Mouse (Mus musculus) neural tube, embryonic 11.5 days (tissue): Measurements from ENCODE around the gene Wasf1. TPM values are rescaled to one million over a fixed set of nuclear protein-coding genes. Genes with fewer than 3 reads are reported as not detected.

Experiments used
- ATAC-seq: fragments of 200-750 bp; cut with Nextera tagmentation; 2 replicates; pipeline ENCODE4 v1.8.0; 2017; ENCODE audit warnings: moderate number of reproducible peaks, mild to moderate bottlenecking, moderate TSS enrichment, moderate library complexity; ENCODE audit not compliant: insufficient read depth, low FRiP score, low TSS enrichment
- DNase-seq: peaks from one replicate; pipeline ENCODE4 v3.0.0-alpha.2; 2015; ENCODE audit warnings: low spot score
- H3K27ac ChIP-seq: fragments of 300-500 bp; sonication (generic); 2 replicates; pipeline ENCODE4 v1.5.1; 2014; ENCODE audit warnings: low read depth, mild to moderate bottlenecking, low read length
- H3K27me3 ChIP-seq: fragments of 300-500 bp; sonication (generic); 2 replicates; pipeline ENCODE4 v1.6.1; 2014; ENCODE audit warnings: mild to moderate bottlenecking, low read length, mixed read lengths; ENCODE audit not compliant: control insufficient read depth, insufficient read depth
- H3K36me3 ChIP-seq: fragments of 300-500 bp; sonication (generic); 2 replicates; pipeline ENCODE4 v1.6.1; 2014; ENCODE audit warnings: mild to moderate bottlenecking, low read length, moderate library complexity, mixed read lengths; ENCODE audit not compliant: control insufficient read depth, insufficient read depth
- H3K4me1 ChIP-seq: fragments of 300-500 bp; sonication (generic); 2 replicates; pipeline ENCODE4 v1.6.1; 2014; ENCODE audit warnings: low read length, mixed read lengths; ENCODE audit not compliant: control insufficient read depth, insufficient read depth
- H3K4me2 ChIP-seq: fragments of 300-500 bp; sonication (generic); 2 replicates; pipeline ENCODE4 v1.6.1; 2014; ENCODE audit warnings: low read depth, mild to moderate bottlenecking, moderate library complexity
- H3K4me3 ChIP-seq: fragments of 300-500 bp; sonication (generic); 2 replicates; pipeline ENCODE4 v1.5.1; 2014; ENCODE audit warnings: low read depth, low read length
- H3K9ac ChIP-seq: fragments of 300-500 bp; sonication (generic); 2 replicates; pipeline ENCODE4 v1.6.1; 2014; ENCODE audit warnings: mild to moderate bottlenecking, low read length
- H3K9me3 ChIP-seq: fragments of 300-500 bp; sonication (generic); 2 replicates; pipeline ENCODE4 v1.6.1; 2016; ENCODE audit warnings: low read length; ENCODE audit not compliant: control insufficient read depth
- WGBS: fragments of 180-500 bp; shearing (Covaris S2); extraction: QIAGEN DNeasy Blood & Tissue Kit; methylation state at CpG from one replicate; pipeline ENCODE4 v1.1.7; 2014; 5-methylcytosine and 5-hydroxymethylcytosine counted together
- polyA plus RNA-seq: library from polyadenylated mRNA; unstranded; fragments of >200 nt; fragmentation: Nextera tagmentation; extraction: Ambion mirVana; gene quantifications from 2 replicates; pipeline ENCODE4 v1.2.1, GENCODE M21; 2014

Gene Wasf1
- polyA plus RNA-seq, 1 experiment from 2014 or later: 60.9 TPM

GRCm38 (mm10) chr10:40971256-40971655, 88.0 kb downstream of the Wasf1 start:
- WGBS: 86% methylated on average over 5 of the region's 5 CpGs

DNA sequence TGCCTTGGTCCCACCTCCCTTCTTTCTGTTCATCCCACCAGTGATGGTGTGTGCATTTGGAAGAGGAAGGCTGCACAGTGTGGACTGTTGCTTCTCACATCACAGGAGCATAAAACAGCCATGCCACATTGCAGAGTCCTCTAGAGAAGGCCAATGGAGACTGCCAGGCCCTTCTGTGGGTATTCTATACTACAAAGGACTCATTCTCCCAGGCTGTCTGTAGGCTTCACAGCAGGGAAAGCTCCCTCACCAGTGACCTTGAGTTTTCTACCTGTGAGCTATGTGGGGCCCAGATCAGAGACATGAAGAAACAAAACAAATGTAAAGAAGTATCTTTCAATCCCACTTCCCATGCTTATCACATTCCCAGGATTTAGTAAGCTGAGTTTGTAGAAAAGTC, 100.5 kb downstream of the Wasf1 start:
- Histone ChIP-seq H3K9ac (no peak overlapping the region), H3K9me3 (no peaks in the 10 kb centered on the region), H3K4me1 (no peaks in the 10 kb centered on the region), H3K4me2 (no peak overlapping the region), H3K4me3 (no peak overlapping the region), H3K36me3 (no peaks in the 10 kb centered on the region), H3K27ac (no peak overlapping the region), H3K27me3 (no peaks in the 10 kb centered on the region)
- DNase-seq (no peak), ATAC-seq (no peak)

More at GRCm38 (mm10) chr10:40971256-40971655, 88.0 kb downstream of the Wasf1 start:
- H3K36me3 ChIP-seq: no peaks in the 10 kb centered on the region
- no peak overlapping the region for H3K27ac ChIP-seq
- no peaks in the 10 kb centered on the region for H3K9me3 ChIP-seq
- no peak overlapping the region for H3K4me2 ChIP-seq
- DNase-seq (no peak), ATAC-seq (no peak)
- H3K27me3 ChIP-seq: no peaks in the 10 kb centered on the region
- H3K4me1 ChIP-seq: no peaks in the 10 kb centered on the region
- H3K9ac ChIP-seq: no peak overlapping the region
- H3K4me3 ChIP-seq: no peak overlapping the region

DNA sequence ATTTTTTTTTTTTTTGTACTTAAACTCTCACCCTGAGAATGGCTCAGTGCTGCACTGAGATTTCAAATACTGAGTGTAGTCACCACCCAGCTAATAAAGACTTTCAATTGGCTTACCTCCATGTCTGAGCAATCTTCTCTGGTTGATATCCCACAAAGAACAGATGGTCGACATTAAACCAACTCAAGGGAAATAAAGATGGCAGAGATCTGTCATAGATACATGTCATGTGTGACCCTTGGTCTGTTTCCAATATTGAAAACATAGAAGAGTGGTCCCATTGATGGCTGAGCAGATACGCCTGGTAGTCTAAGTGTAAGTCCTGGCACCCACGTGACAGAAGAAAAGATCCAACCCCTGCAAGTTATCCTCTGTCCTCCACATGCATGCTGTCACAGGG, 101.3 kb downstream of the Wasf1 start:
- ATAC-seq (no peak), DNase-seq (no peak)
- Histone ChIP-seq H3K27ac (no peak overlapping the region), H3K27me3 (no peaks in the 10 kb centered on the region), H3K4me1 (no peaks in the 10 kb centered on the region), H3K36me3 (no peaks in the 10 kb centered on the region), H3K4me2 (no peak overlapping the region), H3K9ac (no peak overlapping the region), H3K9me3 (no peaks in the 10 kb centered on the region), H3K4me3 (no peak overlapping the region)
- WGBS: 90% methylated on average over 3 of the region's 3 CpGs

- no peaks in the 10 kb centered on the region for H3K9me3 ChIP-seq
- DNase-seq (no peak), ATAC-seq (no peak)
- H3K36me3 ChIP-seq: no peaks in the 10 kb centered on the region
- no peak overlapping the region for H3K4me3 ChIP-seq
- H3K4me2 ChIP-seq: no peak overlapping the region
- no peak overlapping the region for H3K27ac ChIP-seq
- H3K27me3 ChIP-seq: no peaks in the 10 kb centered on the region
- H3K4me1 ChIP-seq: no peaks in the 10 kb centered on the region
- 42% methylated on average over 7 of the region's 13 CpGs for WGBS
- H3K9ac ChIP-seq: no peak overlapping the region
Observed at GRCm38 (mm10) chr10:40985350-40985749, 102.1 kb downstream of the Wasf1 start.

Other genes starting within 250 kb of the Wasf1 start
- gene Mettl24, start 200.2 kb upstream of the Wasf1 start, polyA plus RNA-seq: 0.77 and 1.3 TPM in 2 replicates
- gene Cdc40, start 164 bp upstream of the Wasf1 start, polyA plus RNA-seq: 36.3 and 37.8 TPM in 2 replicates
- not detected in 2 replicates for gene Gpr6, start 188.8 kb downstream of the Wasf1 start, polyA plus RNA-seq